Mouse (Mus musculus): ENCODE results near the gene Car11. TPM values are rescaled to one million over a fixed set of nuclear protein-coding genes. Genes with fewer than 3 reads are reported as not detected.
A peak's percentile ranks its signal among the peaks of the same experiment; 100 is the strongest.
"Not testable (repeated sequence)": the region's sequence is repeated elsewhere in the genome, so short reads cannot be mapped to it uniquely, and the experiment has no call there.

The Car11 gene
- 1.0 and 1.2 TPM in 2 replicates for polyA plus RNA-seq (2014; fragmentation: Nextera tagmentation; extraction: Ambion mirVana)

DNA sequence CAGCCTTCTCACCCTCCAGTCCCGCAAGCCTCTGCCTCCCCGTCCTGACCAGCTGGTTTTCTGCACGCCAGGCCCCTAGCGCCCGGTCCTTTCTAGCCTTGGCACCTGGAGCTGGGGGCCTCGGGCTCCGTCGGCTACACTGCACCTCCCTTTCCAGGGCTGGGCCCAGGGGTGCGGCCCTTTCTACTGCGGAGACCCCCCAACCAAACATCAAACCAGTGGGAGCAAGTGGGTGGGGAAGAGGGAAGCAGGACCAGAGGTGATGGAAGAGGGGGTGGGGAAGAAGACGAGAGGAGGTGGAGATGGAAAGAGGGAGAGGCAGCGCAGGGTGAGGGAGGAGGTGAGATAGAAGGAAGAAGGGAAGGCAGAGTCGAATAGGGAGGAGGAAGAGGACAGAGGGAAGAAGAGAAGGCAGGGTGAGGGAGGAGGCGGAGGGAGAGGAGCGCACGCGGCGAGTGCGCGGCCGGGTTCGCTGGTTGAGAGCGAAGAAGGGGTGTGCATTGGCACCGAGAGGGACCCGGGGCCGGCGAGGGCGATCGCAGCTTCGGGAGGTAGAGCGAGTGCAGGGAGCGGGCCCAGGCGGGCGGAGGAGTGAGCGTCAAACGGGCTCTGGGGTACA lies at the start of gene Car11:
Gene Car11, plus strand, starts transcription at position 321 of the 619 bp plus-strand sequence.
- Histone ChIP-seq H3K4me3 (ENCODE audit: low read depth, low read length) (peak within 1 kb of the TSS; percentile 39), H3K4me2 (peak within 1 kb of the TSS; percentile 57), H3K9ac (ENCODE audit: low read depth, low read length) (no peak within 1 kb of the TSS), H3K27me3 (replicated peaks; ENCODE audit: control insufficient read depth, insufficient read depth, low read length) (peaks cover 38% of the 10 kb centered on the region), H3K36me3 (ENCODE audit: control insufficient read depth, insufficient read depth, low read length) (no peaks in the 10 kb centered on the region), H3K9me3 (ENCODE audit: control insufficient read depth, low read length) (no peaks in the 10 kb centered on the region), H3K4me1 (replicated peaks; ENCODE audit: control insufficient read depth, insufficient read depth, low read length) (peaks cover 17% of the 10 kb centered on the region), H3K27ac (ENCODE audit: low read depth, low read length) (no peak within 1 kb of the TSS)
- 4% methylated on average over 36 of the region's 36 CpGs for WGBS
- ATAC-seq (replicated peaks; ENCODE audit: low FRiP score) (no peak), DNase-seq (ENCODE audit: low spot score) (no peak)

- H3K27ac ChIP-seq (ENCODE audit: low read depth, low read length); H3K9me3 ChIP-seq (ENCODE audit: control insufficient read depth, low read length); DNase-seq (ENCODE audit: low spot score); ATAC-seq (replicated peaks; ENCODE audit: low FRiP score); H3K9ac ChIP-seq (ENCODE audit: low read depth, low read length); H3K4me1 ChIP-seq (replicated peaks; ENCODE audit: control insufficient read depth, insufficient read depth, low read length); H3K4me2 ChIP-seq; H3K27me3 ChIP-seq (replicated peaks; ENCODE audit: control insufficient read depth, insufficient read depth, low read length); H3K36me3 ChIP-seq (ENCODE audit: control insufficient read depth, insufficient read depth, low read length); H3K4me3 ChIP-seq (ENCODE audit: low read depth, low read length): not testable (repeated sequence)
- WGBS, result 88% methylated on average over 19 of the region's 20 CpGs
Observed at GRCm38 (mm10) chr7:45650484-45650883, 49.2 kb upstream of the Car11 start.

- H3K27ac ChIP-seq (ENCODE audit: low read depth, low read length), result no peak overlapping the region
- H3K4me3 ChIP-seq (ENCODE audit: low read depth, low read length), result 0 out of 2 replicates have a peak overlapping the region, but pooled peaks have one; percentile 8
- H3K4me1 ChIP-seq (replicated peaks; ENCODE audit: control insufficient read depth, insufficient read depth, low read length), result no peaks in the 10 kb centered on the region; the same call in 1 of the 2 replicates
- DNase-seq (ENCODE audit: low spot score), result no peak
- no peaks in the 10 kb centered on the region for H3K27me3 ChIP-seq (replicated peaks; ENCODE audit: control insufficient read depth, insufficient read depth, low read length)
- WGBS, result 33% methylated on average over 17 of the region's 17 CpGs
- peak overlapping the region; percentile 40 for H3K4me2 ChIP-seq
- no peaks in the 10 kb centered on the region for H3K9me3 ChIP-seq (ENCODE audit: control insufficient read depth, low read length)
- H3K9ac ChIP-seq (ENCODE audit: low read depth, low read length), result no peak overlapping the region
- ATAC-seq (replicated peaks; ENCODE audit: low FRiP score), result no peak
- no peaks in the 10 kb centered on the region for H3K36me3 ChIP-seq (ENCODE audit: control insufficient read depth, insufficient read depth, low read length)
Observed at GRCm38 (mm10) chr7:45654424-45655047, 45.1 kb upstream of the Car11 start.

DNA sequence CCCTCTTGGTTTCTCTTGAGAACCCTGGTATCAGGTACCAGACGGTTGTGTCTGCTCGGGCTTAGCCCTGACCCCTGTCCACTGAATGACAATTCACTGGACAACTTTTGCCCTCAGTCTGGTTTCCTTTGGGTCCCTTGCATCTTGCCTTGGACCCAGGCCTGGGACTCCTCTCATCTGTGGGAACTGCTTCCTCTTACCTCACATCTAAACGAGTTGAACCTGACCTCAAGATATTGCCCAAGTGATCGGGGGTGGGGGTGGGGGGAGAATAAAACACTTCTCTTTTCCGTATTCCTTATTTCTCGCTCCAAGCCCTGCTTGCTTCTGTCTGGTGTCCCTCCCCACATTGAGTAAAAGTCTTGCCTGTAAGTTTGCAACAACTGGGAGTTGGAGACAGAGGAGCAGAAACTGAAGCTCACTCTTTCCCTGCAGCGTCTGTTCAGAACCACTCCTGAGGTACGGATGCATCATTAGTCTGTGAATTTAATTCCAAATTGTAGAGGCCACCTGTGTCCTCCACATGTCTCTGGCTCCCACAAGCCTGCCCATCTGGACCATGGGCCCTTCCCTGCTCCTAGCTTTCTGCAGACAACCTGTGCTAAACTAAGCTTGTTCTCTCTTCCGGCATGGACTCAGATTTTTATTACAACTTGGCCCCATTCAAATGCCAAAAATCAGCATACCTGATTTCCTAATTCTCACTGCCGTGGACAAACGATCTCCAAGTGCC lies 38.7 kb upstream of the Car11 start:
- no peaks in the 10 kb centered on the region for H3K9me3 ChIP-seq (ENCODE audit: control insufficient read depth, low read length)
- 60% methylated on average over 11 of the region's 11 CpGs for WGBS
- DNase-seq (ENCODE audit: low spot score), result no peak
- no peak overlapping the region for H3K4me2 ChIP-seq
- no peak overlapping the region for H3K4me3 ChIP-seq (ENCODE audit: low read depth, low read length)
- H3K36me3 ChIP-seq (ENCODE audit: control insufficient read depth, insufficient read depth, low read length), result no peaks in the 10 kb centered on the region
- H3K27ac ChIP-seq (ENCODE audit: low read depth, low read length), result no peak overlapping the region
- no peak for ATAC-seq (replicated peaks; ENCODE audit: low FRiP score)
- 0 out of 2 replicates have a peak, but pooled peaks cover 2% of the 10 kb centered on the region for H3K4me1 ChIP-seq (replicated peaks; ENCODE audit: control insufficient read depth, insufficient read depth, low read length)
- no peaks in the 10 kb centered on the region for H3K27me3 ChIP-seq (replicated peaks; ENCODE audit: control insufficient read depth, insufficient read depth, low read length)
- H3K9ac ChIP-seq (ENCODE audit: low read depth, low read length), result no peak overlapping the region

GRCm38 (mm10) chr7:45661702-45662101 lies 37.9 kb upstream of the Car11 start:
- not testable (repeated sequence) for H3K36me3 ChIP-seq (ENCODE audit: control insufficient read depth, insufficient read depth, low read length); DNase-seq (ENCODE audit: low spot score); H3K27ac ChIP-seq (ENCODE audit: low read depth, low read length); H3K4me3 ChIP-seq (ENCODE audit: low read depth, low read length); H3K4me1 ChIP-seq (replicated peaks; ENCODE audit: control insufficient read depth, insufficient read depth, low read length); H3K9me3 ChIP-seq (ENCODE audit: control insufficient read depth, low read length); H3K4me2 ChIP-seq; H3K9ac ChIP-seq (ENCODE audit: low read depth, low read length); H3K27me3 ChIP-seq (replicated peaks; ENCODE audit: control insufficient read depth, insufficient read depth, low read length); ATAC-seq (replicated peaks; ENCODE audit: low FRiP score)
- 80% methylated on average over 6 of the region's 6 CpGs for WGBS

DNA sequence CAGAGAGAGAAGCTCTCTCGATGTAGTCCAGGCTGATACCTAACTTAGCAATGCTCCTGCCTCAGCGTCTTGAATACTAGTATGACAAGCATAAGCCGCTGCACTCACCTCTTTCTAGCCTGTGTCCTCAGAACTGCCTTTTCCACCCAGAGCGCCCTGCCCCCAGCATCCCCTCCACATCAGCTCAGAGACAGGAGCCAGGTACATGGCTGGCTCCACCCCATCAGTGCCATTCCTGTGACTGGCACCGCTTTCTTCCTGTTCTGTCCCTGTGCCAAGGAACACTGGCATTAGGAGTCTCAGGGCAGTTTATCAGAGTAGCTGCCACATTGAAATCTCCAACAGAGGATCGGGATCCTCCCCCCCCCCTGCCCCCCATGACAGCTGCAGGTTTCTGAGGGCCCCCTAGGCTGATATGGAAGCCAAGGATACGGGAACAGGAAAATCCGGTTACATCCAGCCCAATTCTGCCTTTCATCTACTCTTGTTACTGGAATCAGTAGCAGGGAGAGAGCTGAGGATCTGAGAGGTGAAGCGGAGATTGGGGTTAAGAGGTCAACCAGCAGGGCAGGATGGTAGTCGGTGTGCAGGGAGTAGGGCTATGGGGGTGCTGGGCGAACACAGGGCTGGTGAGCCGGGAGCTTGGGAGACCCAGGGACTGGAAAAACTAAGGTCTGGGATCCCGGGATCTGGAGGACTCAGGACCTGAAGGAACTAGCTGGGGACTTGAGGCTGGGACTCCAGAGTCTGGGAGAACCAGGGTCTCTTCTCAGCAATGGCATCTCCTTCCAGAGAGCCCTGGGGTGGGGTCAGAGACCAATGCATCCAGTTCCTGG lies 34.1 kb upstream of the Car11 start:
- Histone ChIP-seq H3K36me3 (ENCODE audit: control insufficient read depth, insufficient read depth, low read length) (no peaks in the 10 kb centered on the region), H3K4me1 (replicated peaks; ENCODE audit: control insufficient read depth, insufficient read depth, low read length) (0 out of 2 replicates have a peak, but pooled peaks cover 2% of the 10 kb centered on the region), H3K9ac (ENCODE audit: low read depth, low read length) (no peak overlapping the region), H3K9me3 (ENCODE audit: control insufficient read depth, low read length) (no peaks in the 10 kb centered on the region), H3K4me2 (no peak overlapping the region), H3K27ac (ENCODE audit: low read depth, low read length) (no peak overlapping the region), H3K4me3 (ENCODE audit: low read depth, low read length) (no peak overlapping the region), H3K27me3 (replicated peaks; ENCODE audit: control insufficient read depth, insufficient read depth, low read length) (no peaks in the 10 kb centered on the region)
- DNase-seq (ENCODE audit: low spot score) (no peak), ATAC-seq (replicated peaks; ENCODE audit: low FRiP score) (no peak)
- 47% methylated on average over 13 of the region's 13 CpGs for WGBS

DNA sequence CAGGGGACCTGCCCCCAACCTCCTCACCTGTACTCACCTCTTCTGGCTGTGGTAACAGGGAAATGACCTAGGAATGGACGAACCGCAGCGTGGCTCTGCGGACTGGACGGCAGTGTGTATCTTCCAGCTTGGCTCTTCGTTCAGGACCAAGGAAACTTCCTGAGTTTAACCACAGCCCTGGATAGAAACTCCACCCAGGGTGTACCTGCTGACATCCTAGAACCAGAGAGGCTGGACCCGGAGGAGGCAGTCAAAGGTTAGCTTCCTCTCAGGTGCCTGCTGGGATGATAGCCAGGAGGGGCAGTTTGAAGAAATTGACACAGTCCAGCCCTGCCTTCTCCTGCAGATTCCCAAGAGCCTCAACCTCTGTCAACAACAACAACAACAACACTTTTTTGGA lies 33.5 kb upstream of the Car11 start, which contains the start of gene Fut2:
Gene Fut2, minus strand, starts transcription at position 234 of the 400 bp plus-strand sequence.
- Histone ChIP-seq H3K4me2 (no peak within 1 kb of the TSS), H3K9ac (ENCODE audit: low read depth, low read length) (no peak within 1 kb of the TSS), H3K4me1 (replicated peaks; ENCODE audit: control insufficient read depth, insufficient read depth, low read length) (peaks cover 2% of the 10 kb centered on the region; the same call in 1 of the 2 replicates), H3K27me3 (replicated peaks; ENCODE audit: control insufficient read depth, insufficient read depth, low read length) (no peaks in the 10 kb centered on the region), H3K9me3 (ENCODE audit: control insufficient read depth, low read length) (no peaks in the 10 kb centered on the region), H3K36me3 (ENCODE audit: control insufficient read depth, insufficient read depth, low read length) (no peaks in the 10 kb centered on the region), H3K4me3 (ENCODE audit: low read depth, low read length) (no peak within 1 kb of the TSS), H3K27ac (ENCODE audit: low read depth, low read length) (no peak within 1 kb of the TSS)
- 77% methylated on average over 7 of the region's 7 CpGs for WGBS
- no peak for ATAC-seq (replicated peaks; ENCODE audit: low FRiP score)
- no peak for DNase-seq (ENCODE audit: low spot score)

DNA sequence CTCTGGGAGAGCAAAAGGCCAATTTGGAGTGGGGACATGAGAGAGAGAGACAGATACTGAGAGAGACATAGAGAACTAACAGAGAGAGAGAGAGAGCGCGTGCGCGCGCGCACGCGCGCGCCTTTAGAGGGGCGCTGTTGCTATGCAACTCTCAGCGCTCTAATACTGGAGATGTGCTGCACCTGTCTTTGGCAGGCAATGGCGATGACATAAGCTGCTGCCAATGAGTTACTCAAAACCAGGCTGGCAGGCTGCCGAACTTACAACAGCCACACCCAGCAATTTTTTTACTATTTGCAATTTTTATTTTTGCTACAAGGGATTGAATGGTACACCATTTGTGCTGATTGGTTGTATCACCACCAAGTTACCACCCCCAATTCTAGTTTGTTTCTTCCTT lies 31.9 kb upstream of the Car11 start:
- no peak overlapping the region for H3K9ac ChIP-seq (ENCODE audit: low read depth, low read length)
- H3K36me3 ChIP-seq (ENCODE audit: control insufficient read depth, insufficient read depth, low read length), result no peaks in the 10 kb centered on the region
- H3K27ac ChIP-seq (ENCODE audit: low read depth, low read length), result no peak overlapping the region
- H3K4me3 ChIP-seq (ENCODE audit: low read depth, low read length), result no peak overlapping the region
- peaks cover 2% of the 10 kb centered on the region; the same call in 1 of the 2 replicates for H3K4me1 ChIP-seq (replicated peaks; ENCODE audit: control insufficient read depth, insufficient read depth, low read length)
- no peaks in the 10 kb centered on the region for H3K27me3 ChIP-seq (replicated peaks; ENCODE audit: control insufficient read depth, insufficient read depth, low read length)
- H3K4me2 ChIP-seq, result no peak overlapping the region
- DNase-seq (ENCODE audit: low spot score), result no peak
- 76% methylated on average over 14 of the region's 14 CpGs for WGBS
- no peaks in the 10 kb centered on the region for H3K9me3 ChIP-seq (ENCODE audit: control insufficient read depth, low read length)
- no peak for ATAC-seq (replicated peaks; ENCODE audit: low FRiP score)

All from liver, embryonic 11.5 days (tissue).